Mouse (Mus musculus) MEL (cell line): ENCODE data around the gene Afdn. TPM values are rescaled to one million over a fixed set of nuclear protein-coding genes. Genes with fewer than 3 reads are reported as not detected.

Experiments used
- DNase-seq: peaks from one replicate; pipeline ENCODE4 v3.0.0; 2011; ENCODE audit warnings: low read depth, low spot score
- H3K27ac ChIP-seq: 2 replicates; pipeline ENCODE4 v1.5.1; 2012; ENCODE audit warnings: low read depth, mild to moderate bottlenecking, control low read depth, low read length, moderate library complexity; ENCODE audit not compliant: control insufficient read depth
- H3K27me3 ChIP-seq, 2 experiments: fragments of 150-350 bp in 1 of 2; sonication (generic) in 1 of 2; 2 replicates each; pipeline ENCODE4 v1.6.1; 2012; ENCODE audit warnings: low read length in 2 of 2, mild to moderate bottlenecking in 2 of 2, improper control_type of control experiment in 1 of 2, moderate library complexity in 1 of 2; ENCODE audit not compliant: insufficient read depth in 2 of 2, control insufficient read depth in 1 of 2
- H3K36me3 ChIP-seq, 2 experiments: 2 replicates each; pipeline ENCODE4 v1.6.1; 2012 to 2014; ENCODE audit warnings: low read length in 2 of 2, improper control_type of control experiment in 1 of 2, inconsistent platforms in 1 of 2, mild to moderate bottlenecking in 1 of 2; ENCODE audit not compliant: insufficient read depth in 2 of 2, control insufficient read depth in 1 of 2
- H3K4me1 ChIP-seq, 2 experiments: fragments of 150-350 bp in 1 of 2; sonication (generic) in 1 of 2; 2 replicates each; pipeline ENCODE4 v1.6.1; 2012; ENCODE audit warnings: low read length in 2 of 2, improper control_type of control experiment in 1 of 2, mild to moderate bottlenecking in 1 of 2; ENCODE audit not compliant: insufficient read depth in 2 of 2, control insufficient read depth in 1 of 2
- H3K4me3 ChIP-seq, 2 experiments: fragments of 150-350 bp in 1 of 2; sonication (generic) in 1 of 2; 2 replicates each; pipeline ENCODE4 v1.5.1; 2012; ENCODE audit warnings: low read depth in 2 of 2, low read length in 2 of 2, mild to moderate bottlenecking in 2 of 2, moderate library complexity in 2 of 2, control low read depth in 1 of 2, improper control_type of control experiment in 1 of 2; ENCODE audit not compliant: control insufficient read depth in 1 of 2, insufficient read depth in 1 of 2
- H3K79me2 ChIP-seq: 2 replicates; pipeline ENCODE4 v1.6.1; 2012; ENCODE audit warnings: mild to moderate bottlenecking, low read length, moderate library complexity; ENCODE audit not compliant: control insufficient read depth, poor library complexity, insufficient read depth
- H3K9ac ChIP-seq: 2 replicates; pipeline ENCODE4 v1.6.1; 2012; ENCODE audit warnings: low read depth, mild to moderate bottlenecking, control low read depth, low read length, moderate library complexity; ENCODE audit not compliant: control insufficient read depth, poor library complexity, severe bottlenecking
- H3K9me3 ChIP-seq: fragments of 150-350 bp; sonication (generic); replicated peaks from 2 replicates; pipeline ENCODE4 v1.6.1; 2012; ENCODE audit warnings: mild to moderate bottlenecking, low read length, improper control_type of control experiment, moderate library complexity; ENCODE audit not compliant: insufficient read depth
- BHLHE40 ChIP-seq: IDR thresholded peaks from 2 replicates; pipeline ENCODE4 v1.6.1; 2012; ENCODE audit warnings: low read depth, mild to moderate bottlenecking, inconsistent platforms, low read length, improper control_type of control experiment, borderline replicate concordance
- CHD1 ChIP-seq: IDR thresholded peaks from 2 replicates; pipeline ENCODE4 v1.6.1; 2012; ENCODE audit warnings: low read depth, mild to moderate bottlenecking, inconsistent platforms, low read length, improper control_type of control experiment
- ELF1 ChIP-seq: IDR thresholded peaks from 2 replicates; pipeline ENCODE4 v1.6.1; 2014; ENCODE audit warnings: low read depth, mild to moderate bottlenecking, inconsistent platforms, low read length, improper control_type of control experiment, moderate library complexity
- EP300 ChIP-seq, 2 experiments: IDR thresholded peaks; 2 replicates each; pipeline ENCODE4 v1.6.1; 2011; ENCODE audit warnings: improper control_type of control experiment in 2 of 2, low read length in 2 of 2, low read depth in 1 of 2, mild to moderate bottlenecking in 1 of 2
- KAT2A ChIP-seq: conservative IDR thresholded peaks from 2 replicates; pipeline ENCODE4 v1.6.1; 2012; ENCODE audit warnings: low read depth, low read length, improper control_type of control experiment, inconsistent platforms
- MAFK ChIP-seq: IDR thresholded peaks from 2 replicates; pipeline ENCODE4 v1.6.1; 2011; ENCODE audit warnings: low read depth, mild to moderate bottlenecking, low read length, improper control_type of control experiment, borderline replicate concordance
- MAX ChIP-seq: IDR thresholded peaks from 2 replicates; pipeline ENCODE4 v1.6.1; 2011; ENCODE audit warnings: low read length, improper control_type of control experiment
- MEF2A ChIP-seq: IDR thresholded peaks from 2 replicates; pipeline ENCODE4 v1.6.1; 2014; ENCODE audit warnings: low read depth, mild to moderate bottlenecking, inconsistent platforms, low read length, improper control_type of control experiment; ENCODE audit not compliant: poor library complexity, insufficient replicate concordance, severe bottlenecking; ENCODE audit errors: extremely low read depth
- MXI1 ChIP-seq: IDR thresholded peaks from 2 replicates; pipeline ENCODE4 v1.6.1; 2011; ENCODE audit warnings: mild to moderate bottlenecking, low read depth, low read length, improper control_type of control experiment
- MYC ChIP-seq: IDR thresholded peaks from 2 replicates; pipeline ENCODE4 v1.6.1; 2011; ENCODE audit warnings: low read depth, mild to moderate bottlenecking, low read length, improper control_type of control experiment, moderate library complexity
- NELFE ChIP-seq: IDR thresholded peaks from 2 replicates; pipeline ENCODE4 v1.6.1; 2011; ENCODE audit warnings: low read depth, low read length, improper control_type of control experiment
- POLR2AphosphoS5 ChIP-seq: IDR thresholded peaks from 2 replicates; pipeline ENCODE4 v1.6.1; 2012; ENCODE audit warnings: low read depth, borderline replicate concordance, mild to moderate bottlenecking, inconsistent platforms, low read length, moderate library complexity, mixed read lengths
- RAD21 ChIP-seq: IDR thresholded peaks from 2 replicates; pipeline ENCODE4 v1.6.1; 2011; ENCODE audit warnings: mild to moderate bottlenecking, low read depth, low read length, improper control_type of control experiment
- RCOR1 ChIP-seq: IDR thresholded peaks from 2 replicates; pipeline ENCODE4 v1.6.1; 2012; ENCODE audit warnings: low read depth, mild to moderate bottlenecking, inconsistent platforms, low read length, improper control_type of control experiment
- SIN3A ChIP-seq: IDR thresholded peaks from 2 replicates; pipeline ENCODE4 v1.6.1; 2012; ENCODE audit warnings: low read length, improper control_type of control experiment, inconsistent platforms
- SMC3 ChIP-seq: IDR thresholded peaks from 2 replicates; pipeline ENCODE4 v1.6.1; 2011; ENCODE audit warnings: low read depth, low read length, improper control_type of control experiment
- TAL1 ChIP-seq: IDR thresholded peaks from 2 replicates; pipeline ENCODE4 v1.6.1; 2012; ENCODE audit warnings: mild to moderate bottlenecking, inconsistent platforms, low read length, moderate library complexity, mixed read lengths
- TBP ChIP-seq: IDR thresholded peaks from 2 replicates; pipeline ENCODE4 v1.8.0; 2011; ENCODE audit warnings: low read depth, low read length, improper control_type of control experiment
- USF2 ChIP-seq, 2 experiments: IDR thresholded peaks; 2 replicates each; pipeline ENCODE4 v1.6.1; 2011 to 2012; ENCODE audit warnings: improper control_type of control experiment in 2 of 2, low read length in 2 of 2, borderline replicate concordance in 1 of 2, inconsistent platforms in 1 of 2, low read depth in 1 of 2, mild to moderate bottlenecking in 1 of 2; ENCODE audit not compliant: insufficient read depth in 1 of 2
- ZKSCAN1 ChIP-seq: IDR thresholded peaks from 2 replicates; pipeline ENCODE4 v1.6.1; 2012; ENCODE audit warnings: low read depth, mild to moderate bottlenecking, inconsistent platforms, low read length, improper control_type of control experiment, moderate library complexity
- polyA plus RNA-seq, 2 experiments: library from polyadenylated mRNA; stranded (reverse) in 1 of 2; unstranded in 1 of 2; fragments of >175 nt in 1 of 2; fragments of >200 nt in 1 of 2; gene quantifications; 2 replicates each; pipeline versions ENCODE4 v1.2.1 to v1.2.4; 2012; ENCODE audit warnings: low replicate concordance in 2 of 2, low read depth in 1 of 2; ENCODE audit not compliant: insufficient read length in 2 of 2, insufficient read depth in 1 of 2, missing spikeins in 1 of 2
- total RNA-seq: library from RNA; depleted of rRNA; stranded (reverse); fragments of 300-350 nt; gene quantifications from 2 replicates; pipeline ENCODE4 v1.2.3, GENCODE M21; 2012

Afdn gene
- total and polyA plus RNA-seq, 3 experiments: 0.39 TPM; not detected in 1

DNA sequence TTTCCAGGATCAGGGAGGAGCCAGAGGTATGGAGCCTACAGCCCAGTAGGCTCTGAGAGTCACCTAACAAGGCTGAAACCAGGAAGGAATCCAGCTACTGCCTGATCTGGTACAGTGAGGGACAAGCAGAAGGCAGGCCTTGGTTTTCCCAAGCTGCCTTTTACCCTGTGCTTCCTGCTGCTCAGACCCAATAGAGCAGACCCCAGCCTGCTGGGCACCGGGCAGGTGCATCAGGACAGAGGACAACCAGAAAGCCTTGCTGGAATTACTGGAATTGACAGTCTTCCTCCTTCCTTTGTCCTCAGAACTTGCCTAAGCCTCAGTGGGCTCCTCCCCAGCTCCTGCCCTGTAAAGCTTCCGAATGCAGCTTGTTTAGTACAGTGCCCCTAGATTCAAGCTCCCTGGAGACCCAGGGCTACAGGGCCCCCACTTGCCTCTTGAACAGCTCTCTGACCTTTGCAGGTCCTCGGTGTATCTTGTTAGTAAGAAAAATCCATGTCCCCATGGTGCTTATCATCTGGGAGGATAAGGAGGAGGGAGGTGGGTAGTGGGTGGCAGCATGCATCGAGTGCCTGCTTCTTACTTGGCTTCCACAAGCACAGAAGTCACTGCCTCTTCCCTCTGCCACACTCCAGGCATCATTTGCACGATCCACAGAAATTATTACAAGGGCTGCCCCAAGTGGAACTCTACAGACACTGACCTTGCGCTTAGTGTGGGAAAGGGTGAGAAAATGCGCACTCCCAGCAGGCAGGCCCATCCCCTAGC lies 17.2 kb upstream of the Afdn start:
- TF ChIP-seq MYC (no peak), BHLHE40 (no peak), MEF2A (no peak), ZKSCAN1 (no peak), NELFE (no peak), MAFK (no peak), SIN3A (no peak), RAD21 (no peak), EP300 (IDR thresholded peaks at IDR 0.05; ENCODE audit: low read depth in 1 of 2, low read length in 2 of 2) (no peak), RCOR1 (no peak), SMC3 (no peak), KAT2A (no peak), TBP (no peak), MXI1 (no peak), POLR2AphosphoS5 (no peak)
- H3K27me3 ChIP-seq: no peaks in the 10 kb centered on the region

GRCm38 (mm10) chr17:13743709-13744079 lies 16.6 kb upstream of the Afdn start:
- Histone ChIP-seq H3K27ac (no peak overlapping the region), H3K9ac (no peak overlapping the region), H3K27me3 (no peaks in the 10 kb centered on the region), H3K79me2 (no peaks in the 10 kb centered on the region), H3K4me1 (no peaks in the 10 kb centered on the region), H3K4me3 (no peak overlapping the region), H3K36me3 (no peaks in the 10 kb centered on the region), H3K9me3 (no peaks in the 10 kb centered on the region)
- no peak for DNase-seq
- TF ChIP-seq TAL1: no peak
- TF ChIP-seq CHD1: no peak
- no peak for TF ChIP-seq USF2 (IDR thresholded peaks at IDR 0.05; ENCODE audit: borderline replicate concordance in 1 of 2, insufficient read depth in 1 of 2, low read depth in 1 of 2, low read length in 2 of 2)
- no peak for TF ChIP-seq ELF1
- TF ChIP-seq EP300 (IDR thresholded peaks at IDR 0.05; ENCODE audit: low read depth in 1 of 2, low read length in 2 of 2): no peak
- TF ChIP-seq MAX: no peak

More for the DNA sequence above, 17.2 kb upstream of the Afdn start:
- no peak overlapping the region for H3K9ac ChIP-seq
- no peaks in the 10 kb centered on the region for H3K4me1 ChIP-seq
- no peaks in the 10 kb centered on the region for H3K9me3 ChIP-seq
- H3K36me3 ChIP-seq: no peaks in the 10 kb centered on the region
- no peak for DNase-seq
- H3K79me2 ChIP-seq: no peaks in the 10 kb centered on the region
- no peak overlapping the region for H3K4me3 ChIP-seq
- H3K27ac ChIP-seq: no peak overlapping the region
